Mouse (Mus musculus): ENCODE measurements around the gene Kcna6. TPM values are rescaled to one million over a fixed set of nuclear protein-coding genes. Genes with fewer than 3 reads are reported as not detected.

The Kcna6 gene
- total RNA-seq, 2 experiments from 2014 or later = 1.3 to 2.4 TPM

Other genes starting within 250 kb of the Kcna6 start
- 10 to 100 TPM in 1 of 2 experiments, 1 to 10 TPM in 1; 2.8 to 11.2 TPM for gene Kcna5, start 205.3 kb downstream of the Kcna6 start, total RNA-seq (2021)
- gene Kcna1, start 94.3 kb downstream of the Kcna6 start, total RNA-seq (2021) = 1 to 10 TPM; 3.3 to 8.5 TPM
- 100 to 1,000 TPM; 273 to 335 TPM for gene Ndufa9, start 108.5 kb upstream of the Kcna6 start, total RNA-seq (2021)
- gene Akap3, start 112.4 kb upstream of the Kcna6 start, total RNA-seq (2021) = not detected
- gene Dyrk4, start 181.2 kb upstream of the Kcna6 start, total RNA-seq (2021) = not detected
- 1 to 10 TPM; 3.0 to 3.6 TPM for gene Rad51ap1, start 198.9 kb upstream of the Kcna6 start, total RNA-seq (2021)
- 1 to 10 TPM; 8.6 to 9.3 TPM for gene D6Wsu163e, start 199.3 kb upstream of the Kcna6 start, total RNA-seq (2021)

All from gastrocnemius, postnatal 14 days (tissue).